Mouse (Mus musculus): ENCODE measurements at regions not wholly inside any gene's neighbourhood (a gene's known extent, or its start where the extent isn't known, plus 50 kb on each side); places are given as distances from the start of the nearest gene placed in this dataset.

- no peak for ATAC-seq (ENCODE audit: low FRiP score, low TSS enrichment)
- no peaks in the 10 kb centered on the region for H3K27me3 ChIP-seq (ENCODE audit: insufficient read depth, low read length)
- no peak overlapping the region for H3K4me2 ChIP-seq (replicated peaks; ENCODE audit: low read depth, low read length)
- WGBS = 88% methylated on average over 1 of the region's 1 CpGs
- no peaks in the 10 kb centered on the region; the same call in 1 of the 2 replicates for H3K4me1 ChIP-seq (ENCODE audit: insufficient read depth, low read length)
- no peaks in the 10 kb centered on the region for H3K36me3 ChIP-seq (ENCODE audit: insufficient read depth, low read length)
- H3K27ac ChIP-seq (ENCODE audit: low read length) = no peak overlapping the region
- H3K9me3 ChIP-seq (ENCODE audit: low read length) = no peaks in the 10 kb centered on the region
- no peak overlapping the region for H3K4me3 ChIP-seq (ENCODE audit: low read length)
- no peak overlapping the region for H3K9ac ChIP-seq (replicated peaks; ENCODE audit: low read length)
Measured at GRCm38 (mm10) chr6:101473956-101474355, 96.3 kb upstream of the Pdzrn3 start.

- no peak overlapping the region for H3K27ac ChIP-seq (ENCODE audit: low read length)
Measured at GRCm38 (mm10) chr6:101473257-101473925, 95.7 kb upstream of the Pdzrn3 start.

GRCm38 (mm10) chr6:101464910-101465309, 87.2 kb upstream of the Pdzrn3 start:
- Histone ChIP-seq H3K27me3 (ENCODE audit: insufficient read depth, low read length) (no peaks in the 10 kb centered on the region), H3K4me3 (ENCODE audit: low read length) (no peak overlapping the region), H3K9ac (replicated peaks; ENCODE audit: low read length) (no peak overlapping the region), H3K9me3 (ENCODE audit: low read length) (no peaks in the 10 kb centered on the region), H3K36me3 (ENCODE audit: insufficient read depth, low read length) (no peaks in the 10 kb centered on the region), H3K4me1 (ENCODE audit: insufficient read depth, low read length) (no peaks in the 10 kb centered on the region), H3K4me2 (replicated peaks; ENCODE audit: low read depth, low read length) (no peak overlapping the region), H3K27ac (ENCODE audit: low read length) (no peak overlapping the region)
- no peak for ATAC-seq (ENCODE audit: low FRiP score, low TSS enrichment)
- 89% methylated on average over 1 of the region's 1 CpGs for WGBS

More at GRCm38 (mm10) chr6:101473257-101473925, 95.7 kb upstream of the Pdzrn3 start:
- WGBS = 46% methylated on average over 5 of the region's 5 CpGs
- Histone ChIP-seq H3K9me3 (ENCODE audit: low read length) (no peaks in the 10 kb centered on the region), H3K9ac (replicated peaks; ENCODE audit: low read length) (no peak overlapping the region), H3K4me2 (replicated peaks; ENCODE audit: low read depth, low read length) (no peak overlapping the region), H3K4me1 (ENCODE audit: insufficient read depth, low read length) (no peaks in the 10 kb centered on the region; the same call in 1 of the 2 replicates), H3K27me3 (ENCODE audit: insufficient read depth, low read length) (no peaks in the 10 kb centered on the region), H3K4me3 (ENCODE audit: low read length) (no peak overlapping the region), H3K36me3 (ENCODE audit: insufficient read depth, low read length) (no peaks in the 10 kb centered on the region)
- peak; percentile 59 for ATAC-seq (ENCODE audit: low FRiP score, low TSS enrichment)

- H3K4me2 ChIP-seq (replicated peaks; ENCODE audit: low read depth, low read length) = no peak overlapping the region
- WGBS = 75% methylated on average over 3 of the region's 3 CpGs
- H3K36me3 ChIP-seq (ENCODE audit: insufficient read depth, low read length) = no peaks in the 10 kb centered on the region
- no peaks in the 10 kb centered on the region for H3K4me1 ChIP-seq (ENCODE audit: insufficient read depth, low read length)
- no peak overlapping the region for H3K27ac ChIP-seq (ENCODE audit: low read length)
- H3K9ac ChIP-seq (replicated peaks; ENCODE audit: low read length) = no peak overlapping the region
- no peaks in the 10 kb centered on the region for H3K9me3 ChIP-seq (ENCODE audit: low read length)
- H3K4me3 ChIP-seq (ENCODE audit: low read length) = no peak overlapping the region
- H3K27me3 ChIP-seq (ENCODE audit: insufficient read depth, low read length) = no peaks in the 10 kb centered on the region
- no peak for ATAC-seq (ENCODE audit: low FRiP score, low TSS enrichment)
Measured at GRCm38 (mm10) chr6:101463812-101464320, 86.2 kb upstream of the Pdzrn3 start.

GRCm38 (mm10) chr6:101446720-101447119, 69.0 kb upstream of the Pdzrn3 start:
- Histone ChIP-seq H3K4me1 (ENCODE audit: insufficient read depth, low read length) (no peaks in the 10 kb centered on the region), H3K36me3 (ENCODE audit: insufficient read depth, low read length) (no peaks in the 10 kb centered on the region), H3K4me2 (replicated peaks; ENCODE audit: low read depth, low read length) (no peak overlapping the region), H3K9ac (replicated peaks; ENCODE audit: low read length) (no peak overlapping the region), H3K4me3 (ENCODE audit: low read length) (no peak overlapping the region), H3K9me3 (ENCODE audit: low read length) (no peaks in the 10 kb centered on the region), H3K27me3 (ENCODE audit: insufficient read depth, low read length) (no peaks in the 10 kb centered on the region), H3K27ac (ENCODE audit: low read length) (no peak overlapping the region)
- ATAC-seq (ENCODE audit: low FRiP score, low TSS enrichment) = 0 out of 2 replicates have a peak, but pooled peaks have one; percentile 23
- 69% methylated on average over 5 of the region's 5 CpGs for WGBS

GRCm38 (mm10) chr6:101446316-101446715, 68.6 kb upstream of the Pdzrn3 start:
- no peak overlapping the region for H3K4me3 ChIP-seq (ENCODE audit: low read length)
- no peaks in the 10 kb centered on the region for H3K36me3 ChIP-seq (ENCODE audit: insufficient read depth, low read length)
- no peak for ATAC-seq (ENCODE audit: low FRiP score, low TSS enrichment)
- WGBS = 20% methylated on average over 2 of the region's 2 CpGs
- H3K4me1 ChIP-seq (ENCODE audit: insufficient read depth, low read length) = no peaks in the 10 kb centered on the region
- H3K9me3 ChIP-seq (ENCODE audit: low read length) = no peaks in the 10 kb centered on the region
- H3K9ac ChIP-seq (replicated peaks; ENCODE audit: low read length) = no peak overlapping the region
- H3K27me3 ChIP-seq (ENCODE audit: insufficient read depth, low read length) = no peaks in the 10 kb centered on the region
- no peak overlapping the region for H3K4me2 ChIP-seq (replicated peaks; ENCODE audit: low read depth, low read length)
- no peak overlapping the region for H3K27ac ChIP-seq (ENCODE audit: low read length)

- H3K4me1 ChIP-seq (ENCODE audit: insufficient read depth, low read length) = no peaks in the 10 kb centered on the region
- H3K4me2 ChIP-seq (replicated peaks; ENCODE audit: low read depth, low read length) = no peak overlapping the region
- H3K27ac ChIP-seq (ENCODE audit: low read length) = no peak overlapping the region
- ATAC-seq (ENCODE audit: low FRiP score, low TSS enrichment) = no peak
- no peak overlapping the region for H3K4me3 ChIP-seq (ENCODE audit: low read length)
- WGBS = 23% methylated on average over 8 of the region's 8 CpGs
- no peaks in the 10 kb centered on the region for H3K27me3 ChIP-seq (ENCODE audit: insufficient read depth, low read length)
- H3K36me3 ChIP-seq (ENCODE audit: insufficient read depth, low read length) = no peaks in the 10 kb centered on the region
- H3K9ac ChIP-seq (replicated peaks; ENCODE audit: low read length) = no peak overlapping the region
- no peaks in the 10 kb centered on the region for H3K9me3 ChIP-seq (ENCODE audit: low read length)
Measured at GRCm38 (mm10) chr6:101432769-101433168, 55.1 kb upstream of the Pdzrn3 start.

- Histone ChIP-seq H3K4me2 (replicated peaks; ENCODE audit: low read depth, low read length) (no peak overlapping the region), H3K27ac (ENCODE audit: low read length) (no peak overlapping the region), H3K27me3 (ENCODE audit: insufficient read depth, low read length) (no peaks in the 10 kb centered on the region), H3K36me3 (ENCODE audit: insufficient read depth, low read length) (no peaks in the 10 kb centered on the region), H3K9me3 (ENCODE audit: low read length) (no peaks in the 10 kb centered on the region), H3K4me1 (ENCODE audit: insufficient read depth, low read length) (no peaks in the 10 kb centered on the region), H3K4me3 (ENCODE audit: low read length) (no peak overlapping the region), H3K9ac (replicated peaks; ENCODE audit: low read length) (no peak overlapping the region)
- ATAC-seq (ENCODE audit: low FRiP score, low TSS enrichment) = no peak
- 71% methylated on average over 2 of the region's 2 CpGs for WGBS
Measured at GRCm38 (mm10) chr6:101429634-101430033, 51.9 kb upstream of the Pdzrn3 start.
